Mouse (Mus musculus) lung, adult 10 weeks (tissue): ENCODE results near the gene Iqcf5. TPM values are rescaled to one million over a fixed set of nuclear protein-coding genes. Genes with fewer than 3 reads are reported as not detected.

Experiments
- polyA plus RNA-seq: library from polyadenylated mRNA; stranded (reverse); fragments of 350-450 nt; fragmentation: Illumina TruSeq; extraction: RNeasy Lipid Tissue Mini Kit (QIAGEN cat#74804); gene quantifications from one replicate; pipeline ENCODE4 v1.2.3, GENCODE M21; 2014; ENCODE audit warnings: low read depth, low replicate concordance; ENCODE audit not compliant: insufficient read depth

Gene Iqcf5
- polyA plus RNA-seq, result not detected

GRCm38 (mm10) chr9:106514273-106514672 is at the start of gene Iqcf5:
Iqcf5 (plus strand) TSS chr9:106514573.

GRCm38 (mm10) chr9:106465571-106466200 is 48.7 kb upstream of the Iqcf5 start, which contains the start of gene Gpr62:
Gpr62 (minus strand) TSS chr9:106465938.

GRCm38 (mm10) chr9:106475663-106476001 is 38.7 kb upstream of the Iqcf5 start, which contains the start of gene Rrp9:
Rrp9 (plus strand) TSS chr9:106475963.

GRCm38 (mm10) chr9:106476924-106477484 is 37.4 kb upstream of the Iqcf5 start, which contains the start of gene Parp3:
Parp3 (minus strand) TSS chr9:106476949.

GRCm38 (mm10) chr9:106499667-106500066 is 14.7 kb upstream of the Iqcf5 start, which contains the start of gene Iqcf1:
Iqcf1 (plus strand) TSS chr9:106499967.

GRCm38 (mm10) chr9:106561531-106561930 is 47.2 kb downstream of the Iqcf5 start, which contains the start of gene Iqcf3:
Iqcf3 (minus strand) TSS chr9:106561631.

Other genes starting within 250 kb of the Iqcf5 start
- gene Poc1a, start 233.5 kb upstream of the Iqcf5 start, polyA plus RNA-seq, result 6.4 TPM
- gene Dusp7, start 145.9 kb upstream of the Iqcf5 start, polyA plus RNA-seq, result 33.2 TPM
- gene Rpl29, start 85.1 kb upstream of the Iqcf5 start, polyA plus RNA-seq, result 688 TPM
- gene Acy1, start 76.3 kb upstream of the Iqcf5 start, polyA plus RNA-seq, result 6.0 TPM
- gene Abhd14b, start 67.1 kb upstream of the Iqcf5 start, polyA plus RNA-seq, result 37.3 TPM
- 18.9 TPM for gene Abhd14a, start 66.9 kb upstream of the Iqcf5 start, polyA plus RNA-seq
- 19.3 TPM for gene Pcbp4, start 61.3 kb upstream of the Iqcf5 start, polyA plus RNA-seq
- 0.11 TPM for gene Gpr62, start 48.6 kb upstream of the Iqcf5 start, polyA plus RNA-seq
- 22.2 TPM for gene Rrp9, start 38.6 kb upstream of the Iqcf5 start, polyA plus RNA-seq
- 21.9 TPM for gene Parp3, start 37.6 kb upstream of the Iqcf5 start, polyA plus RNA-seq
- gene Iqcf1, start 14.6 kb upstream of the Iqcf5 start, polyA plus RNA-seq, result not detected
- not detected for gene Iqcf3, start 47.1 kb downstream of the Iqcf5 start, polyA plus RNA-seq
- not detected for gene Iqcf4, start 56.4 kb downstream of the Iqcf5 start, polyA plus RNA-seq
- not detected for gene Iqcf6, start 112.0 kb downstream of the Iqcf5 start, polyA plus RNA-seq
- not detected for gene Grm2, start 141.5 kb downstream of the Iqcf5 start, polyA plus RNA-seq
- gene Tex264, start 171.4 kb downstream of the Iqcf5 start, polyA plus RNA-seq, result 59.3 TPM